Mouse (Mus musculus): ENCODE results near the gene Aif1.

DNA sequence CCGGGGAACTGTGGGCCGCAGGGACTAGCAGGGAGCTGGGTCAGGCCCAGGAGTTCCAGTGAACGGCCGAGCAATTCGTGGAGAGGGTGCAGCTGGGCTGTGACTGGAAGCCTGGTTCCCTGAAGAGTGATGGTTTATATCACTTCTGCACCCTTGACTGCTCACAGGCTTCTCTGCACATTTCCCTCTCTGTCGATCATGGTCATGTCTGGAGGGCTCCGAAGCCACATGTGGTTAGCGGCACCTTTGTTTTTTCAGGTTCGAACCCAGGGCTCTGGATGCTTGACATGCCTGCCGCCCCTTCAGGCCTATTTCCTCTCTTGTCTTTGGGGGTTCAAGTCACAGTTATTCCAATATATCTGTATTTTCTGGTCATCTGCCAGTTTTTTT is 29.5 kb upstream of the Aif1 start:
- TF ChIP-seq CTCF (IDR thresholded peaks at IDR 0.05; ENCODE audit: extremely low read depth, insufficient read depth, insufficient read length, insufficient replicate concordance), result no peak
- no peak for TF ChIP-seq POLR2A (IDR thresholded peaks at IDR 0.05; ENCODE audit: low read depth, low read length)
